Mouse (Mus musculus) right cerebral cortex, postnatal 25 days (tissue): Measurements from ENCODE around the gene Cep295nl.

ENCODE experiments used
- DNase-seq: peaks from one replicate; pipeline ENCODE4 v3.0.0; 2022

The Cep295nl gene

DNA sequence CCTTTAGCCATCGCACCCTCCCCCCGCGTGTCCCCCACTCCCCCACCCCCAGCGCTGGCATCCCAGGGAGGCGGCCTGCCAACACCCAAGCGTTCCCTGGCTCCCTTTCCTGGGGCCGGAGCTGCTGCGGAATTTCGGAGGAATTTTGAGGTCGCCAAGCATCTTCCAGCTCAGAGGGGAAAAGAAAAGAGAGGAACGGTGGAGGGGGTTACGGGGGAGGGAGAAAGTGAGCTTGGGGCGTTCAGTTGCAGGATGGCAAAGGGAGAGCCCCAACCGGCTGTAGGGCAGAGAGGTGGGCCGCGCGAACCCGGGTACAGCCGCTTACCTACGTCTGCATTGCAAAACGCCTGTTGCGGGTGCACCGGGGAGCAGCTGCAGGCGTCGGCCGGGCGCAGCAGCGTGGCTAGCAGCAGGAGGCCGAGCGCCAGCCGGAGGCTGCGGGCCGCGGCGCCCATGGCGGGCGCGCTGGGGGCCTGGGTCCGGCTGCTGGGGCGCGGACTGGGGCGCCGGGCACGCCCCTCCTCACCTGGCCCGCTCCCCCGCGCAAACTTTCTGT, 12.4 kb upstream of the Cep295nl start:
- peak; percentile 48 for DNase-seq

DNA sequence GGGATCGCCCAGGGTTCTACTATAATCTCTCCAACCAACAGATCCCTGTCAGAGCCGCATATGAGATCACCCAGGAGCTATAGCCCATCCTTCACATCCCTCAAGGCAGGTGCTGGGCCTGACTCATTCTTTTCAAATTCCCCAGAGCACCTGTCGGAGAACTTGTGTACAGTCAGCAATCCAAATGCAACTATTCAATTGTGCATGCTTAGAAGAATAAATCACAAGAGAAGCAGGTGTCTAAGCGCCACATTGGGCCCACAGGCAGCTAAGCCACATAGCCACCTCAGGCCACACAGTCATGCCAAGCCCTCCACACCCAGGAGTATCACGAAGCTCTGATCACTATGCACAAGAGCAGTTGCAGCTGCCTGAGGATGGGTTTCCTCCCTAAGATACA, 7.2 kb upstream of the Cep295nl start:
- DNase-seq: no peak

DNA sequence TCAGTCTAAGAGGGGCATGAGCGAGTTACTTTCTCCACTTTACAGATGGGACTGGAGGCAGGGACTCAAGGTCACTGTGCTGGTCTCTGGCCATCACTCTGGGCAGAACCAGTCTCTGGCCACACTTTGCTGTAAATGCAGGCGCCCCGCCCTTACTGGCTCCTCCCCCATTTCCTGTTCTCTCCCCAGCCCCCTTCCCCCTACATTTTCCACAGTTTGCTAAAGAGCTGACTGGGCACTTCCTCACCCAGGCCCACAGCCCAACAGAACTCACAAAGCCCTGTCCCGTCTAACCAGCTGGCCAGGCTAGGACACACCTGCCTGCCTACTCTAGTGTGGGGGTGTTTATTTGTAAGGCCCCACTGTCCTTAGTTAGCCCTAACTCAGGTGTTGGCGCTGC, 6.6 kb upstream of the Cep295nl start:
- DNase-seq: no peak

DNA sequence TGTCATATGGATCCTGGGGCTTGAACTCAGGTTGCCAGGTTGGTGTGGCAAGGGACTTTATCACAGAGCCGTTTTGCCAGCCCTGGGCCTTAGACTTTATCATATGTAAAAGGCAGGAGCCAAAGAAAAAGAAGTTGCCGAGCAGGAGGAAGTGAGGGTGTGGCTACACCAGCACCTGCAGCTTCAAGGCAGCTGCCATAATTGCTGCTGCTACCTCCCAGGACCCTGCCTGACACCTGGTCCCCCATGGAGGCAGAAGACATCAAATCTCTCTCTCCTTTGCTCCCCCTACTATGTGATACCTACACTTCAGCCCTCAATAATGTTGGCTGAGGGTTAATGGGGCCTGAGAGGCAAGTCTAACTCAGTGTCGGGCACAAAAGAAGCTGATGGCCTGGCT, 6.1 kb upstream of the Cep295nl start:
- no peak for DNase-seq

DNA sequence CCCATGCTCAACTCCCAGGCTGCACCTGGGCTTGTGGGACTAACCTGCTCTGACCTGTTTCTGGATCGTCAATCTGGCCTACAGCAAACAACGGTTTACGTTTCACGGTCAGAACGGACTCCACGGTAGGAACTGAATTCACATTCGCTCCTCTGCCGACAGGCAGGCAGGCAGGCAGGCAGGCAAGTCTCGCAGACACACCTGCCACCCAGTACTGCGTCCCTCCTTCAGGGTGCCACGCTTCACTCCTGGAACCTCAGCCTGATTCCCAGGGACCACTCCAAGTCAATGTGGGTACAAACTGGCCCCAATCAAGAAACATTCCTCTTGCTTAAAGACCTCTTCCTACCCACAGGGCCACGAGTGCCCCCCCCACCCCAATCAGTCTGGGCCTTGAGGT, 5.6 kb upstream of the Cep295nl start:
- DNase-seq: no peak

GRCm38 (mm10) chr11:118347391-118347790, 5.1 kb upstream of the Cep295nl start:
- DNase-seq: no peak

GRCm38 (mm10) chr11:118346395-118347096, 4.2 kb upstream of the Cep295nl start:
- DNase-seq: no peak

- DNase-seq: no peak
These were observed 3.4 kb upstream of the Cep295nl start for GRCm38 (mm10) chr11:118345693-118346092.

- DNase-seq: no peak
These were observed 1.3 kb upstream of the Cep295nl start for GRCm38 (mm10) chr11:118343629-118344028.

- peak; percentile 45 for DNase-seq
These were observed 4.7 kb downstream of the Cep295nl start for GRCm38 (mm10) chr11:118337491-118338168.

GRCm38 (mm10) chr11:118333431-118333830, 8.9 kb downstream of the Cep295nl start:
- DNase-seq: no peak

GRCm38 (mm10) chr11:118332376-118332775, 9.9 kb downstream of the Cep295nl start:
- no peak for DNase-seq

GRCm38 (mm10) chr11:118330777-118331176, 11.5 kb downstream of the Cep295nl start:
- peak; percentile 53 for DNase-seq

- DNase-seq: no peak
These were observed 11.9 kb downstream of the Cep295nl start for GRCm38 (mm10) chr11:118330361-118330760.

- no peak for DNase-seq
These were observed 13.4 kb downstream of the Cep295nl start for GRCm38 (mm10) chr11:118328947-118329346.

GRCm38 (mm10) chr11:118328511-118328910, 13.8 kb downstream of the Cep295nl start:
- no peak for DNase-seq

DNA sequence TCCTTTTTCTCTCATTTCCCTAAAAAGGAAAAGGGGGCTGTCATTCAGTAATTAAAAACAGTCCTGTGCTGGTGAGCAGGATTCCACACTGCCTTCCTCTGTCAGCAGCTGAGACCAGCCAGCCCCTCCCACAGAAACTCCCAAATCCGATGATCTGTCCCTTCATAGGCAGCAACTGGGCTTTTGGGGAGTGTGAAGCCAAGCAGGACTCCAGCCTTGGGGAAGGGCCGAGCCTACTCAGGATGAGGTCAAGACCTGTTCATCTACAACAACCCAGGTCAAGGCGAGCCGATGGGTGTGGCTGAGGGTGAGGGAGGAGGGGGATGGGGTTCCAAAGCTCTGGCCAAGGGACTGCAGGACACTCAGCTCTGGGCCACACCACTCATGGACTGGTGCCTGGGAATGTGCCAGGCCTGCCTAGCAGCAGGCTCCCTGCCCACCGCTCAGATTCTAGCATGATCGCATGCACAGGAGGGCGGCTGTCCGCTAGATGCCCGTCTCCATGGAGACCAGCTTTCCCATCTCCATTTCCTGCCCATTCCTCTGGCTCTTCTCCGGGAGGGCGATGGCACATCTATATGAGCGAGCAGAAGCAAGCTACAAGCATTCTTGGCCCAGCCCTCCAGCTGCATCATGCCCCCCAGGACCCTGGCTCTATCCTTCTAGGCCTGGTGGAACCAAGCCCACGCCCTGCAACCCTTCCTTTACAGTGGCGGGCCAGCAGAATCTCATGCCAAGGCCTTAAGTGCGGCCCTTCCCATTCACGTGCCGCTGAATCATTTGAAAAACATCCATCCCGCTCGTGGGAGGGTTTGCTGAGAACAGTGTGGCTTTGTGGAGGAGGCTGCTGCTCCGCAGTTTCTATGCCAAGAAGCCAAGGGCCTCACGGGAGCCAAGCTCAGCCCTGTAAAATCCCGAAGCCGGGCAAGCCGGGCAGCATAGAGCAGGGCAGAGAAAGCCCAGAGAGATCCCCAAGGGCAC, 15.0 kb downstream of the Cep295nl start:
- peak; percentile 88 for DNase-seq

GRCm38 (mm10) chr11:118326491-118326890, 15.8 kb downstream of the Cep295nl start:
- DNase-seq: no peak

- DNase-seq: no peak
These were observed 17.8 kb downstream of the Cep295nl start for GRCm38 (mm10) chr11:118324541-118324940.

- no peak for DNase-seq
These were observed 18.3 kb downstream of the Cep295nl start for GRCm38 (mm10) chr11:118323974-118324373.

DNA sequence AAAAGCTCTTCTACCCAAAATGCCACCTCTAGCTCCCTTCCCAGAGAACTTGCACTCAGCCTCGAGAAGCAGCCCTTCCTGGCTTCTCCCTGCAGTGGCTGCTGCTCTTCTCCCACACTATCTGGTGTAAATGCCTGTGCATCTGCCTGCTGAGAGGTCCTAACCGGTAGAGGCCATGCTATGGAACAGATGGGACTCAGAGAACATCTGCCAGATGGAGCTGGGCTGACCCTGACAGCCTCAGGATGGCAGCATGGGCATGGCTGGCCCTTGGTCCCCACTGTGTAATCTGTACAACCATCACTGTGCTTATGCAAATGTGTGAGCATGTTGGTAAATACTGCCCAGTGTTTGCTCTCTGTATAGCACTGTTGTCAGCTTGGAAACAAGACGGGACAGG, 19.7 kb downstream of the Cep295nl start:
- DNase-seq: no peak

GRCm38 (mm10) chr11:118321971-118322370, 20.3 kb downstream of the Cep295nl start:
- DNase-seq: no peak

DNA sequence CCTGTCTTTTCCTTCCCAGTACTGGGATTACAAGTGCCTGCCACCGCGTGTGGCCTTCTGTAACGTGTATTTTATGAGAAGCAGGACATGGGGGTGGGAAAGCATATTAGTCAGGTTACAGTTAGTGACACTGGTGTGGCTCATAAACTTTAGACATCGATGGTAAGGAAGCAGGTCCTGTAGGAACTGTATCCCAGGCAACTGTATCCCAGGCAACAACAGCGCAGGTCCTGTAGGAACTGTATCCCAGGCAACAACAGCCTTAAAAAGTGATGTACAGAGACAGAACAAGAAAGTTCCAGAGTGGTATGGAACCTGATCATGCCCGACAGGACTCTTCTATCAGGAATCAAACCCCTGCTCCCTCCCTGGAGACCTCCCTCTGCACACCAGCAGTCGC, 20.8 kb downstream of the Cep295nl start:
- no peak for DNase-seq
